Mouse (Mus musculus): Measurements from ENCODE around the gene Haus8. TPM values are rescaled to one million over a fixed set of nuclear protein-coding genes. Genes with fewer than 3 reads are reported as not detected.
"Not testable (repeated sequence)": the region's sequence is repeated elsewhere in the genome, so short reads cannot be mapped to it uniquely, and the experiment has no call there.

The Haus8 gene
- polyA plus RNA-seq, 1 experiment: 4.8 TPM

DNA sequence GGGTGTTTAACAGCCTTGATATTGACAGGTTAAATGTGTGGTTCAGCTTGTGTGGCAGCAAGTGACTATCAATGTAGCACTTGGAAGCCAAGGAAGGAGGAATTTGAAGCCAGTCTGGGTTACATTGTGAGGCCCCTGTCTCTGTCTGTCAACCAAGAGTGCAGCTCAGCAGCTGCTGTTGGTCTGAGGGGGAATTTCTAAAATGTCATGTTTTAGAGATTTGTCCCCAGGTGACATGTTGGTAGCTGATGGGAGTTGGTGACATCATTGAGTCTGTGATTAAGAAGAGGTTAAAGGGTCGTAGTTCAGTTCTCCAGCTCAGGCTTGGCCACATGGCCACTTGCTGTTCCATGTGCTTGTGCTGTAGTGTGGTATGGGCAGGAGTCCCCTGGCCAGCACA, 24.7 kb upstream of the Haus8 start:
- Histone ChIP-seq H3K36me3 (ENCODE audit: control insufficient read depth, insufficient read depth, low read length) (peaks cover 5% of the 10 kb centered on the region), H3K4me3 (ENCODE audit: low read depth, low read length) (no peak overlapping the region), H3K27me3 (ENCODE audit: control insufficient read depth, insufficient read depth, low read length) (no peaks in the 10 kb centered on the region), H3K27ac (ENCODE audit: insufficient read depth, low read depth, low read length) (no peak overlapping the region), H3K4me1 (ENCODE audit: control insufficient read depth, insufficient read depth, insufficient read length, low read length) (peaks cover 8% of the 10 kb centered on the region)
- TF ChIP-seq CTCF (IDR thresholded peaks at IDR 0.05; ENCODE audit: extremely low read depth, insufficient read length, insufficient replicate concordance, low read depth, low read length) (no peak), POLR2A (IDR thresholded peaks at IDR 0.05; ENCODE audit: low read depth, low read length) (no peak)
- 80% methylated on average over 1 of the region's 1 CpGs for WGBS

DNA sequence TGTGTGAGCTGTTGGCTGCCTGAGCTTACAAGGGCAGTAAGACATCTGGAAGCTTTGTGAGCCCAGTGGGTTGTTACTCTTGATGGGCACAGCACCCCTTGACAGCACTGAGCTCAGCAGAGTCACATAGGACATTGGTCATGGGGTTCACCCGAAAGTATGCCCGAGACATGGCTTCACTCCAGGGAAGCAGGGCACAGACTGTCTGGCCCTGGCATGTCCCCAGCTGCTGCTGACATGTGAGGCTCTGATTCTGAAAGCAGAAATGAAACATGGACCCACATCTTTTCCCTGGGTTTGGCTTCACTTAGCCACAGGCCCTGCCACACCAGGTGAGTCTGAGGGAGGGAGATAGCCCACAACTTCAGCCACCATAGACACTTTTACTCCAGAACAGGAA, 24.1 kb upstream of the Haus8 start:
- Histone ChIP-seq H3K36me3 (ENCODE audit: control insufficient read depth, insufficient read depth, low read length) (peaks cover 6% of the 10 kb centered on the region), H3K4me3 (ENCODE audit: low read depth, low read length) (no peak overlapping the region), H3K27ac (ENCODE audit: insufficient read depth, low read depth, low read length) (peak overlapping the region; percentile 42), H3K27me3 (ENCODE audit: control insufficient read depth, insufficient read depth, low read length) (no peaks in the 10 kb centered on the region), H3K4me1 (ENCODE audit: control insufficient read depth, insufficient read depth, insufficient read length, low read length) (peaks cover 8% of the 10 kb centered on the region)
- 95% methylated on average over 2 of the region's 2 CpGs for WGBS
- TF ChIP-seq CTCF (IDR thresholded peaks at IDR 0.05; ENCODE audit: extremely low read depth, insufficient read length, insufficient replicate concordance, low read depth, low read length): no peak
- TF ChIP-seq POLR2A (IDR thresholded peaks at IDR 0.05; ENCODE audit: low read depth, low read length): no peak

DNA sequence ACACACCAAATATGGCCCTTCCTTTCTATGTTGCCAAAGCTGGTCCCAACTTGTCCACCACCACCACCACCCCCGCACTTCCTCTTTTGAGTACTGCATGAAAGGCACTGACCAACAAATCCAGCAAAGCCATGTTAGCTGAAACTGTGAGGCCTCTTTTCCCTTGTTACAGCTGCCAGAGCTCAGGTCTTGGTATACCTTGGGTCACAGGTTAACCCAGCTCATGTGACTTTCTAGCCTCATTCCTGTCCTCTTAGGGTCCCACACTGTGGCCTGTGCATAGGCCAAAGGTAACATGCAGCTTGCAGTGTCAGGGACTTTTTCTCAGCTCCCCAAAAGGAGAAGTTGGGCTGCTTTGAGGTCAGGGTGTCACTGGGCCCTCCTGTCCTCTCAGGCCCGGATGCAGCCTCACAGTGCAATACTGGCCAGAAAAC, 23.5 kb upstream of the Haus8 start:
- TF ChIP-seq CTCF (IDR thresholded peaks at IDR 0.05; ENCODE audit: extremely low read depth, insufficient read length, insufficient replicate concordance, low read depth, low read length) (no peak), POLR2A (IDR thresholded peaks at IDR 0.05; ENCODE audit: low read depth, low read length) (no peak)
- H3K27me3 ChIP-seq (ENCODE audit: control insufficient read depth, insufficient read depth, low read length): no peaks in the 10 kb centered on the region
- WGBS: 86% methylated on average over 2 of the region's 2 CpGs
- no peak overlapping the region for H3K4me3 ChIP-seq (ENCODE audit: low read depth, low read length)
- peaks cover 7% of the 10 kb centered on the region for H3K36me3 ChIP-seq (ENCODE audit: control insufficient read depth, insufficient read depth, low read length)
- H3K4me1 ChIP-seq (ENCODE audit: control insufficient read depth, insufficient read depth, insufficient read length, low read length): peaks cover 8% of the 10 kb centered on the region
- H3K27ac ChIP-seq (ENCODE audit: insufficient read depth, low read depth, low read length): peak overlapping the region; percentile 42

DNA sequence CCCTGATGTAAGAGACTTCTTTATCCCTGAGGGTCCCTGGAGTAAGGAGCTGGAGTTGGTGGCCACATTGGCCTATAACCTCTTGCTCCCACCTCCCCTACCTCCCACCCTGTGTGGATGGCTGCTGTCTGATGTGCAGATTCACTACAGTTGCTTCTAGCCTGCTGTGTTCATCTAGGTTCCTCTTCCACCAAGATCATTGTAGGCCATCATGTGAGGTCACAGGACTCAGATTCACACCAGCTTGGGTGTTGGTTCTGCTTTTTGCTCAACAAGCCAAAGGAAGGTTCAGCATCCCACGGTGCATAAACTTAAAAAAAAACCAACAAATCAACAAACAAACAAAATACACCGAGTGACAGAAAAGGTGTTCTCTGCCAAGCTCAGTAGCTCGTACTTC, 21.2 kb upstream of the Haus8 start:
- 87% methylated on average over 3 of the region's 3 CpGs for WGBS

DNA sequence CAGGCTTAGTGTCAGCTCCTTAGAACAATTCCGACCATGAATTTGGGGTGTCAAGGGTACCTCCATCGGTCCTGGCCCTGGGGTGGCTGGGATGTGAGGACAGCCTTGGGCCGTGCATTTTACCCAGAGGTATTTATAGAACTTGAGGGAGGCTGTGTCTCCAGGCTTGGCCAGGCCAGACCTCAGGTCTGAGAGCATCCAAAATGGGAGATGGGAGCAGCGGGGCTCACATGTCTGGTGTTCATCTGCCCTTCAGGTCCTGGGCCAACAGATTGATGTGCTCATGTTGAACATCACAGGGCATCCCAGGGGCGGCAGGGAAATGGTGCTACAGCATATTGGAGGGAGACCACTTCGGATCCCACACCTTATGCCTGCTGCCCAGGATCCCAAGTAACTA, 18.6 kb upstream of the Haus8 start:
- TF ChIP-seq CTCF (IDR thresholded peaks at IDR 0.05; ENCODE audit: extremely low read depth, insufficient read length, insufficient replicate concordance, low read depth, low read length): no peak
- TF ChIP-seq POLR2A (IDR thresholded peaks at IDR 0.05; ENCODE audit: low read depth, low read length): no peak

More for the DNA sequence above, 21.2 kb upstream of the Haus8 start:
- H3K4me3 ChIP-seq (ENCODE audit: low read depth, low read length); H3K4me1 ChIP-seq (ENCODE audit: control insufficient read depth, insufficient read depth, insufficient read length, low read length); H3K27me3 ChIP-seq (ENCODE audit: control insufficient read depth, insufficient read depth, low read length): not testable (repeated sequence)
- Histone ChIP-seq H3K36me3 (ENCODE audit: control insufficient read depth, insufficient read depth, low read length) (peaks cover 18% of the 10 kb centered on the region), H3K27ac (ENCODE audit: insufficient read depth, low read depth, low read length) (0 out of 2 replicates have a peak overlapping the region, but pooled peaks have one; percentile 20)

DNA sequence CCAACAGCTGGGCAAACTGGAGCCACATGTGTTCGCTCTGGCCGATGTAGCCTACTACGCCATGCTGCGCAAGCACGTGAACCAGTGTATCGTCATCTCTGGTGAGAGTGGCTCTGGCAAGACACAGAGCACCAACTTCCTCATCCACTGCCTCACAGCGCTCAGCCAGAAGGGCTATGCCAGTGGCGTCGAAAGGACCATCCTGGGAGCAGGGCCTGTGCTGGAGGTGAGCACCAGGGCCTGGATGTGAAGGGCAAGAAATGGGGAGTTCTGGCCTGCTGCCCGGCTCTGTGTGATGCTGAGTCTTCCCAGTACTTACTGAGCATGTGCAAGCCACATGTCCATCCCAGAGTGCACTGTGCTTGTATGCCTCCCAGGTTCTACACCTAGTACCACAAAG, 18.2 kb upstream of the Haus8 start:
- Histone ChIP-seq H3K27ac (ENCODE audit: insufficient read depth, low read depth, low read length) (no peak overlapping the region), H3K4me1 (ENCODE audit: control insufficient read depth, insufficient read depth, insufficient read length, low read length) (0 out of 2 replicates have a peak, but pooled peaks cover 2% of the 10 kb centered on the region), H3K36me3 (ENCODE audit: control insufficient read depth, insufficient read depth, low read length) (peaks cover 18% of the 10 kb centered on the region), H3K27me3 (ENCODE audit: control insufficient read depth, insufficient read depth, low read length) (no peaks in the 10 kb centered on the region), H3K4me3 (ENCODE audit: low read depth, low read length) (no peak overlapping the region)
- 92% methylated on average over 10 of the region's 10 CpGs for WGBS
- TF ChIP-seq POLR2A (IDR thresholded peaks at IDR 0.05; ENCODE audit: low read depth, low read length) (no peak), CTCF (IDR thresholded peaks at IDR 0.05; ENCODE audit: extremely low read depth, insufficient read length, insufficient replicate concordance, low read depth, low read length) (no peak)

More for the DNA sequence above, 18.6 kb upstream of the Haus8 start:
- Histone ChIP-seq H3K4me3 (ENCODE audit: low read depth, low read length) (no peak overlapping the region), H3K27ac (ENCODE audit: insufficient read depth, low read depth, low read length) (no peak overlapping the region), H3K4me1 (ENCODE audit: control insufficient read depth, insufficient read depth, insufficient read length, low read length) (0 out of 2 replicates have a peak, but pooled peaks cover 2% of the 10 kb centered on the region), H3K27me3 (ENCODE audit: control insufficient read depth, insufficient read depth, low read length) (no peaks in the 10 kb centered on the region), H3K36me3 (ENCODE audit: control insufficient read depth, insufficient read depth, low read length) (peaks cover 18% of the 10 kb centered on the region)
- 96% methylated on average over 6 of the region's 6 CpGs for WGBS

DNA sequence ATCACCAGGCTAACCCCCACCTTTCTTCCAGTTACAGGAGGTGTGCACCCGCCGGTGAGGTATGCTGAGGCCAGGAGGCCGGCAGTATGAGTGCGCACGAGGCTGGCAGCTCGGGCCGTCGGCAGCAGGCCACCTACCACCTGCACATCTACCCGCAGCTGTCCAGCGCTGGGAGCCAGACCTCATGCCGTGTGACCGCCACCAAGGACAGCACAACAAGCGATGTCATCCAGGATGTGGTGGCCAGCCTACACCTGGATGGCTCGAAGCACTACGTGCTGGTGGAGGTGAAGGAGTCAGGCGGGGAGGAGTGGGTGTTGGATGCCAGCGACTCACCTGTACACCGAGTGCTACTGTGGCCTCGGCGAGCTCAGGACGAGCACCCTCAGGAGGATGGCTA, 17.5 kb upstream of the Haus8 start:
- TF ChIP-seq POLR2A (IDR thresholded peaks at IDR 0.05; ENCODE audit: low read depth, low read length) (no peak), CTCF (IDR thresholded peaks at IDR 0.05; ENCODE audit: extremely low read depth, insufficient read length, insufficient replicate concordance, low read depth, low read length) (no peak)
- Histone ChIP-seq H3K4me1 (ENCODE audit: control insufficient read depth, insufficient read depth, insufficient read length, low read length) (peaks cover 2% of the 10 kb centered on the region; the same call in 1 of the 2 replicates), H3K27me3 (ENCODE audit: control insufficient read depth, insufficient read depth, low read length) (no peaks in the 10 kb centered on the region), H3K36me3 (ENCODE audit: control insufficient read depth, insufficient read depth, low read length) (peaks cover 16% of the 10 kb centered on the region), H3K27ac (ENCODE audit: insufficient read depth, low read depth, low read length) (no peak overlapping the region), H3K4me3 (ENCODE audit: low read depth, low read length) (no peak overlapping the region)
- WGBS: 94% methylated on average over 21 of the region's 21 CpGs
